Mouse (Mus musculus): Measurements from ENCODE around the gene Ebf1. TPM values are rescaled to one million over a fixed set of nuclear protein-coding genes. Genes with fewer than 3 reads are reported as not detected.

The Ebf1 gene
- total RNA-seq, 2 experiments from 2014 or later = 2.4 to 5.1 TPM

DNA sequence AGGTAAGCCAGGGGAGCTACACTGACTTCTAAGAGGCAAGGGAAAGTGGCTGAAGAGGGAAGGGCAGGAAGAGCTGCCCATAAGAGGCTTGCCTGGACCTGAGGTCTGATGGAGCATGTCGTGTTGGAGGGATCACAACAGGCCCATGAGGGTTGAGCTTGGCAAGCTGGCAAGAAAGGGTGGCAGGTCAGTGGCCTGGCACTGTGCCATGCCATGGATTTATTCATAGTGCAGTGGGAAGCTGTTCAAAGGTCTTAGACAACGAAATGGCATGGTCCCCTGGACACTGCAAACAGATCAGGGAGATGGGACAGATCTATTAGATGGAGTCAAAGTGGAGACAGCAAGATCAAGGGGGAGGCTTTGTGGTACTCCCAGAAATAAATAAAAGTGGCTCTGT lies 24.4 kb downstream of the Ebf1 start:
- no peak for DNase-seq (ENCODE audit: low spot score in 2 of 2)
- intact Hi-C loops (cut with DNase I) = no loop called here

DNA sequence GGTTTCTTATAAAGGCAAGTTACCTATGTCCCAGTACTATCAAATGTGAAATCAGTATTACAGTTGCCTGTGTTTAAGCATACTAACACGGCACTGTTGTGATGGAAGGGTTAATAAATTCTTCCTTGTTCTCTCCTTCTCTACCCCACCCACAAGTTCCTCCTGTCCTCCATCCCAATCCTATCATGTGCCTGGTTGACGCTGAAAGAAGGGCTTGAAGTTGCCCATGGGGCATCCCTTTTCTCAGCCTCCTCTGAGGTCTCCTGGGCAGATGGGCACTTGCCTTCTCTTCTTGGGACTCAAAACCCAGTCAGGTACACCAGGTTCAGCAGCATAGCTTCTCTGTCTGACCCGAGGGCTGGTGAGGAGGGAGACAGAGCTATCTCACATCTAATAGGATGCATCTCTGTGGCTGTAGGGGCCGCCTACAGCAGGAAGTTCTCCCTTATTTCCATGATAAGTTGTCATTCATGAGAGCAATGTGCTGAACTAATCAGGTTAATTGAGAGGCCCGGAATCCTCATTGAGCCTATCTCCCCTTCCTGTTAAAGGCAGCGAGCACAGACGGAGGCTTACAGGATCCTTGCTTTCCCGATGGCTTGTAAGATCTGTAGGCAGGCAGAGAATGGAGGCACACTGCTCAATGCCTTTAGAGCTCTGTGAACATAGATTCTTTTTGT lies 37.4 kb downstream of the Ebf1 start:
- no peak for DNase-seq (ENCODE audit: low spot score in 2 of 2)

DNA sequence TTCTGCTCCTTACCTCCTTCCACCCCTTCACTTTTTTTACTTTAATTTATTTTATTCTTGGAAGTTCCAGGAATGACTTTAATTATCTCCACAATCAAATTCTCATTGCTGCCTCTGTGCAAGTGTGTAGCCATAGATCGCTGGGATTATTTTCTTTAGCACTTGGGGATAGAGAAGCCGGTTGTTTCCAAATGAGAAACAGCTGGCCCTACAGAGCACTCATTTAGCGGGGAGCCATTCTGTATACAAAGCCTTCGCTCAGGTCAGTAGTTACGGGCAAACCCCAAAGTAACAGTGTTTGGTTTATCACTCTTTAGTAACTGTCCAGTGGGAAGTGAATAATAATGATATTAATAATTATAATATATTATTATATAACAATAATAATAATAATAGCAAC lies 38.4 kb downstream of the Ebf1 start:
- intact Hi-C loops (cut with DNase I) = no loop called here
- no peak for DNase-seq (ENCODE audit: low spot score in 2 of 2)

More for the DNA sequence above, 37.4 kb downstream of the Ebf1 start:
- intact Hi-C loops (cut with DNase I) = no loop called here

DNA sequence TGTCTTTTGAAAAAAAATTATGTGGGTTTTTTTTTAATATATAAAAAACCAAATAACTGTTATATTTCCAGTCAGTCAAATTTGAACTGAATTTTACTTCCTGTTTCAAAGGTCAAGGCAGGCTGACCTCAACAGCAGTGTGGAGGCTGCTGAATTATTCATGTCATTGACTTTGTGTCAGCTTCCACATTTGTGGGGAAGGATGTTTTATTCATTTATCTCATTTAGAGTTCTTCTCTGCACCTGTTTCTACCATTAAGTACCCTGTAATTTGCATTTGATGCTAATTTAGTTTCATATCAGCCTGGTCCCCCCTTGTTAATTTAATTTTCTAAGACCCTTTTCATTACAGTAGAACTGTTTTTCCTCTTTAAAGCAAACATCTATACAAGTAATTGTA lies 39.8 kb downstream of the Ebf1 start:
- intact Hi-C loops (cut with DNase I) = no loop called here
- no peak for DNase-seq (ENCODE audit: low spot score in 2 of 2)

DNA sequence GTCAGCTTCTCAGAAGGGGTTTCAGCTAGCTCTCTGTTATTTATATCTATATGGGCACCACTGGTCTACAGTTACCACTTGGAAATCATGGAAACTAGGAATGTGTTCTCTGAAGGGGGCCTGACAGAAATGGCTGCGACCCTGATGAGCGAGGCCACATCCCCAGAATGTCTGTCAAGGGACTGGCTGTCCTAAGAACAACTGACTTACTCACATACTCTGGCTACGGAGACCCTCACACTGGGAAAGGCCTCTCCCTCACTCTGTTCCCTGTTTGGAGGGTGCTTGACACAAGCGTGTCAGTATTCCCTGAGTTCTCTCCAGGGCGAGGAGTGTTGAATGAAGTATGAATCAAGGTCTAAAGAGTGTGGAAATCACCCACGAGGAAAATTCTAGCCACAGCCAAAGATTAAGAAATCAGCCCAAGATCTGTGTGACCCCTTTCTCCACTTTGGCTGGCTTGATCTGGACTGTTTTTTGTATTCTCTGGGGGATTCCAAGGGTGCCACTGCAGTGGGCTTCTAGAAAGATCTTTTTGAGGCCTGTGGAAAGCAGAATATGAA lies 40.8 kb downstream of the Ebf1 start:
- DNase-seq (ENCODE audit: low spot score in 2 of 2) = no peak
- intact Hi-C loops (cut with DNase I) = no loop called here

DNA sequence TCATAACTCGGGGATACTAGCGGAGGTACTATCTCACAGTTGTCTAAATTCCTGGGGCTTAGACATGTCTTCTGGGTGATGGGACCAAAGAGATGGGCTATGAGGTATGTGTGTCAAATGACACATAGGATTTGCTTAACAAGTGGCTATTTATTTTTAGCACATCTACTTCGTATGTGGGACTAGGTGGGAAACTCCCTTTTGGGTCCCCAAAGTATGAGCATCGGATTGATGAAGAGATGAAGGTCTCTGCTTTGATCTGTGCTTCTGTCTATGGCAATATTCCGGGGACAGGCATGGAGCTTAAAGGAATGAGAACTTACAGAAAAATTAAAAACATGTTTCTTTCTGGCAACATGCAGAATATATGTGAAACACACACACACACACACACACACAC lies 44.8 kb downstream of the Ebf1 start:
- intact Hi-C loops (cut with DNase I) = no loop called here
- no peak for DNase-seq (ENCODE audit: low spot score in 2 of 2)

DNA sequence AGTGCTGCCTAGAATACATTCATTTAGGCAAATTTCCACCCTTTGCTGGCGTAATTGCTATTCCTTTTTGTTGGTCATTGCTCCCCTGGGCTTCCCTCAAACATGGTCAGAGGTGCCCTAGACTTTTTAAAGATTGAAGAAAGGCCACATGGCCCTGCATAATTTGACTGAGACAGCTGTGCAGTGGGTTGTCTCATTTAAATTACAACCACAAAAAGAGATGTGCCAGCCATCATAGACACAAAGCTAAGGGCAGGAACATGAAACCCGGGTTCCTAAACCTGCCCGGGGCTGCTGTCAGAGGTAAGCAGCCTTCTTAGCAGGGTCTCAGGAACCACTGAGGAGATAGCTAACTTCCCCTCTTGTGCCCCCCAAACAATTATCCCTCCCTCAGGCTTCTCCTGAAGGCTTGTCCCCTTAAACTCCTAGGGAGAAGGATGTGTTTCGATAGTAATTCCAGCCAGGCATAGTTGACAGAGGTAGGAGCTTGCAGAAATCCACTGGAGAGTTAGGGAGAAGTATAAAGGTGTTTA lies 46.6 kb downstream of the Ebf1 start:
- intact Hi-C loops (cut with DNase I) = no loop called here
- DNase-seq (ENCODE audit: low spot score in 2 of 2) = no peak

DNA sequence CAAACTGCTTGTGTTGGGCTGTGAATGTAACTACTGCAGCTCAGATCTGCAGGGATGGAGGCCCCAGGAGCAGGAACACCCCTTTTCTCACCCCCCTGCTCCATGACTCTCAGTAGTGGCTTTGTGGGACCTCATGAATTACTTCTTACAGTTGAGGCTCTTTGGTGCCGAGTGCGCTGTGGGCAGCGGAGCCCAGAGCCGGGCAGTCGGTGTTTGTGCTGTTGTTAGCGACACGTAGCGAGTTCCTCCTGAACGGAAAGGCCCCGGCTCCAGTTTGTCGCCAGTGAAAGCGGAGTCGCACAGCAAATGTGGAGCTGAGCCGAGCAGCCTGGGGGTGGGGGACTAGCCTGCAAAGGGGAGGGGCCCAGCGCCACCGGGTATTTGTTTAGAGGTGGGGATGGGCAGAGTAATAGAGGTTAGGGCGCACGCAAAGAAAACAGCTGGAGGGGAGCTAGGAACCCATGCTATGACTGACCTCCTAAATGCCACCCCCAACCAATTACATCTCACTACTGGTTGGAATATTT lies 48.1 kb downstream of the Ebf1 start:
- intact Hi-C loops (cut with DNase I) = no loop called here
- peak; percentile 10 to 12 for DNase-seq (ENCODE audit: low spot score in 2 of 2)

DNA sequence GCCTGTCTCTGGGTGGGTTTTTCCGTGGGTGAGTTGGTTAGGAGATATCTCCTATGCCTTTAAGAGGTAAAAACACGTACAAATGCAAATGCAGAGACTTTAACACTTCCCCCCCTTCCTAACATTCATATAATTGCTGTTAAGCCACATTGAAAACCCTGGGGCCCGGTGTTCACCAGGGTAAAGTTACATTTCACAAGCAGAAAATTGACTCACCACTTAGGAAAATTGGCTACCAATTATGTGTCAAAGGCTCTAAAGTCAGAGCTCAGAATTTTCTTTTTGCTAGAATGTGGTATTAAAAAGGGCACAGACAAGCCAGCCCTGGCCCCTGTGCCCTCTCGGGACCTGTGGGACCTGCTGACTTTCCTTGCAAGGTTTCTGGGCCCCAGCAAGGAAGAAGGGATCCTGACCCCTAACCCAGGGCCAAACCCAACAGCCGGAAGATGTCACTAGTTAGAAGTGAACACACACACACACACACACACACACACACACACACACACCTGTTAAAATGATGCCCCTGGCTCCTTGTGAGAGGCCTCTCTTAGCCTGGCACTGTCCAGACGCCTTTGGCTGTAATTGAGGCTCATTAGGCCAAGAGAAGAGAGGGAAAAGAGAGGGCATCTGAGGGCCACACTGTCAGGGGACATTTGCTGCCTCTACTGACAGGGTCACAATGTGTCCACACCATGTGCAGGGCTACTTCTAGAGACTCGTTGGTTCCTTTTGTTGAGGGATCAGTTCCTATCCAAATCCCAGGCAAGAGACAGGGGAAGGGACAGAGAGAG lies 48.8 kb downstream of the Ebf1 start:
- intact Hi-C loops (cut with DNase I) = no loop called here
- DNase-seq (ENCODE audit: low spot score in 2 of 2) = no peak

DNA sequence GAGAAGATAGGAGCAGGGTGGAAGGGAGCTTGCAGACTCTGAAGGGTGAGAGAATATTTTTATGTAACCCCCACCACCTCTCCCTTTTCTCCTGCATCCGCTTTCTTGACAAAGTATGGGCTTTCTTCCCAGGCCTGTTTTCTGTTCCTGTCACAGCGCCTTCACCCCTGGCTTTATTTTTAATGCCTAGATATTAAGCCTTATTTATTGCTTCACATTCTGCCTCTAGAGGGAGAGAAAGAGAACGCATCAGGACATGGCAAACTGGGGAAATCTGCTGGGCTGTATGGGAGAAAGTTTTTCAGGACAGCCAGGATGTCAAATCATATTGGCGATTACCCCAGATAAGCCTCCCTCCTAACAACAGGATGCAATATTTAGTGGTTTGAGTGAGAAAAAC lies 49.6 kb downstream of the Ebf1 start:
- intact Hi-C loops (cut with DNase I) = no loop called here
- DNase-seq (ENCODE audit: low spot score in 2 of 2) = no peak

DNA sequence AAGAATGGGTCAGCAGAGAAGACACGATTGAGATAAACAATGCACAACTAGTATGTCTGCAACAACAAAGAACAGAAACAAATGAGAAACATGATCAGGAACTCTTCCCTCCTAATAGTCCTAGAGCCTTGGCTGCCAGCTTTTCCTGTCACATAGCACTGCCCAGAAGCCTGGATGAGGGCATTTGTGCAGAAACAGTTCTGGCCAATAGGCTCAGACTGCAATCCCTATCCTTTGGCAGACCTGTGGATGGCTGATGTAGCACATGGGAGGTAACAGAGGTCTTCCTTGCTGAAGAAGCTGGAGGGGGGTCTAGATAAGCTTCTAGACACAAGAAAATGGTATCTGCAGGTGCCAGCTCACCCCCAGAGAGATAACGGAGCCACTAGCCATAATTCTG lies 64.2 kb downstream of the Ebf1 start:
- intact Hi-C loops (cut with DNase I) = no loop called here
- no peak for DNase-seq (ENCODE audit: low spot score in 2 of 2)

DNA sequence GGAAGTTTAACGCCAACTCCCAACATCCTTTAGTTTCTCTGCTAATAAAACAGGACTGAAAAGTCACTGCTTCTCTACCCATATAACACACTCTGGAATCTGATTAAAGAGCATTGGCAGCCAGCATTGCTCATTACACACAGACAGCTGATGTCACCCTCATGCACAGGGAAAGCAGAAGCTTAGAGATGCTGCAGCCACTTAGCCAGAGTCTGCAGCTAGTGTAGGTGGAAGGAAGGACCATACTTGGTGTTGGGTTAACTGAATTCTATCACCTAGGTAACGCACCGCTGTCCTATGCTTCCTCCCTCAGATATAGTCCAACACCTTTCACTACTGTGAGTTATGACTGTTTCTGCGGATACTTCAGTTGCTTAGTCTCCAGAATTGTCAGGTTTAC lies 64.9 kb downstream of the Ebf1 start:
- DNase-seq (ENCODE audit: low spot score in 2 of 2) = no peak
- intact Hi-C loops (cut with DNase I) = no loop called here

DNA sequence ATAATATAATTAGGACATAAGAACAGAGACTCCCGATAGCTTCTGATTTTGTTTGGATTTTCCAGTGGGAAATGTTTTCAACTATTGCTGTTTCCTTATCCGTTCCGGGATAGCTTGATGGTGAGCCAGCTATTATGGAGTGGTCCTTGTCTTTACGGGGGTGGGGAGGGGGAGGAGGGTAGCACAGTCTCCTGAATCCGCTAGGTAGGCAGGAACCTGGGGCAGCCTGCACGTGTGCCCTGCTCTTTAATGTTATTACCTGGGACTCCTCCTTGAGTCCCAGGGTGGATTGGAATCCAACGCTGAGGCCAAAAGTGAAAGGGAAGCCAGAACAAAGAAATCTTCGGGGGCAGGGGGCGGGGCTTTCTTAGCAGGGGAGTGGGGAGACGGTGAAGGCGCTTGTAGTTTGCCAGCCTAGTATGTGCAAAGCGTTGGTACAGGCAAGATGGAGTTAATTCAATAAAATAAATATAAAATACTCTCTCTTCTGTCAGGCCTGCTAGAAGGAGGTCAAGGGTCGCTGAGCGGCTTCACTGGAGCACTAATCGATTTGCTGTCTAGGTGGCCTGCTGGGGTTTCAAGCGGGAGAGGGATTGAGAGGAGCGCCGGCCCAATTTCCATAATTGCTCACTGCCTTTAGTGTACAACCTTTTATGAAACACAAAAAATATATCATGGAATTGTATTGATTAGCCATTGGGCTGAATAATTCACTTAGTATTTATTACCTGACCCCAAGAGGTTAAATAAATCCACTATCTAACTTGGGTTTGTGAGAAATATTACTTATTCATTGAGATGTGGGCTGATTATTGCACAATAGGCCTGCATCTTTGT lies 65.8 kb downstream of the Ebf1 start:
- intact Hi-C loops (cut with DNase I) = no loop called here
- no peak for DNase-seq (ENCODE audit: low spot score in 2 of 2)

DNA sequence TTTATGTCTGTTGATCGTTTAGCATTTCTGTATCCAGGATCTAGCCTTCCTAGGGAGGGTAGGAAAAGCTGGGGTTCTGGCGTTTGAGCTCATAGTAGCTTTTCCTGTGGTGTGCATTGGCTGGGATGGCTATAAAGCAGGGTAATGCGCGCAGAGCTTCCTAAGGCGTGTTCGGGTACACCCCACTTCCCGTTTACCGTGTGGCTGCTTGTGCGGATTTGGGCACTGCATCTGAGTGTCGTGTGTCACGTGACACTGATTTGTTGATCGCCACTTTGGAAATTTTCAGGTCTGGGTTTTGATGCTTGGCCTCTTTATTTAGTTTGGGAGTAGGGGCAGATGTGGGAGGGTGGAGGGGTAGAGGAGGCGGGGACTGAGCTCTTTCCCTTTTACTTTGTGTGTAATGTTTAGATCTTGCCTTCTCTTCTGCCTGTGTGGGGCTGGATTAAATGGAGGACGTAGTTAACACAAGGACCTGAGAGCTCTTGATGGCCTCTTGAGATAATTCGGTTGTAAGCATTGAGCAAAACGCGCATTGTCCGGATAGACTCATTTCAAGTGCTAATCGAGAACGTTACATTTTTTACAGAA lies 67.5 kb downstream of the Ebf1 start:
- no peak for DNase-seq (ENCODE audit: low spot score in 2 of 2)
- intact Hi-C loops (cut with DNase I) = no loop called here

DNA sequence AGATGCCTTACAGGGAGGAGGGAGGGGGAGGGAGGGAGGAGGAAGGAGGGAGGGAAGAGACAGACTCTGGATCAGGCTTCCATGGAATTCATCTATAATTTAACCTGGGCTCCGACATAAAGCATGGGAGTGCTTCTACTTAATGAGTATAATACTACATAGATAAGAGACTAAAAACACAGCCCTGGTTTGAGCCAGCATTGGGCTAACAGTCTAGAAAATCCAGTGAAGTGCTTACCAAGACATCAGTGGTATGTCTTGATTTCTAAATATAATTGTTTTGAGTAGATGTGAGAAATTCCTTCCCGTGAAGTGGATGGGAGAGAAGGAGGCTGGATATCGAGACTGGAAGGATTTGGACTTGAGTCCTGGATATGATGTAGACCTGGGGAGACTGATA lies 68.0 kb downstream of the Ebf1 start:
- no peak for DNase-seq (ENCODE audit: low spot score in 2 of 2)
- intact Hi-C loops (cut with DNase I) = no loop called here

DNA sequence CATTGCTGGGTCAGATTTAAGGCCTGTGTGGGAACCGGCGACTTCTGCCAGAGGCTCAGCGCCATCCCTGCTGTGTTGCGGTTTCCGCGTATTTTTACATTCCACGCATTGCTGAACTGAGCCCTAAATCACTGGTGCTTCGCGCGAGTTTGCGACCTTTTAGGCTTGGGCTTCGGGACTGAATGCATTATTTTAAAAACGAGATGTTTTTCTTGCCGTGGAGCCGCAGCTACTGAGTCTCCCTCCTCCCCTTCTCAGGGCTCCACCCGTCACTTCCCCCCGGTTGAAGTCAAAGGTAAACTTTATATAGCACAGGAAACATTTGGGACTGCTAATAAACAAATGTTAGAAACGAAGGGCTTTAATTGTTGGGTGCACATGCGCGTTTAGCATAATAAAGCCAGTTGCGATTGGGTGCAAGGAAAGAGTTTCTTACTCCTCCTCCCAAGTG lies 68.8 kb downstream of the Ebf1 start:
- intact Hi-C loops (cut with DNase I) = no loop called here

DNA sequence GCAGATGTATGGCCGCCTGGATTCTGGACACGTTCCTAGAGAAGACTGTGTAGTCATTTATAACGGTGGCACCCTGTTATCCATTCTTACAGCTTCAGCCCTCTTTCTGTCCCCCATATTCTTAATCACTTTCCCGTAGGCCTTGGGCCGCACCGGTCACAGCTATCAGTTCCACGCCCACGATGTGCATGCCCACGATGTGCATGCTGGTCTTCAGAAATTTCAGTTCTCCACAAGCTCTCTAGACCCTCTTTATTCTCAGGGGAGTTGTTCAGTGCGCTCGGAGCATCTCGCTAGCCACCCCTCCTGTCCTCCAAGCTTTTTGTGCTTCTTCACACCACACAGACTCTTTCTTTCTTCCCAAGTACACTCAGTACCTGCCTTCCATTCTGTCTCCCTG lies 69.3 kb downstream of the Ebf1 start:
- no peak for DNase-seq (ENCODE audit: low spot score in 2 of 2)
- intact Hi-C loops (cut with DNase I) = no loop called here

More for the DNA sequence above, 68.8 kb downstream of the Ebf1 start:
- no peak for DNase-seq (ENCODE audit: low spot score in 2 of 2)

DNA sequence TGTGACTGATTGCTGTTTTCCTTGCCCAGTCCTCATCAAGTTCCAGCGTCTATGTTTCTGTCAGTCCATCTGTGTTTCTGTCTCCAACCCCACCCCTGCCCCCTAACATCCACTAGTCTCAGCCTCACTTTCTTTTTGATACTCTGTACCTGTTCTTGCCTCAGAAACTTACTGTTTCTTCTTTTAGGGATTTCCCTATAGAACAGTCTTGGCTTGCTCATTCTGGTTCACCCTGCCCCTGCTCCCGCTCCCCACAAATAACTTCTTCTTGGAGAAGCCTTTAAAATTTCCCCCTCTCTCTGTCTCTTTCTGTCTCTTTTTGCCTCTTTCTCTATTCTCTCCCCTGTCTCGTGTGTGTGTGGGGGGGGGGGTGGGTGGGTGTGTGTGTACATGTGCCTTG lies 71.4 kb downstream of the Ebf1 start:
- intact Hi-C loops (cut with DNase I) = no loop called here

DNA sequence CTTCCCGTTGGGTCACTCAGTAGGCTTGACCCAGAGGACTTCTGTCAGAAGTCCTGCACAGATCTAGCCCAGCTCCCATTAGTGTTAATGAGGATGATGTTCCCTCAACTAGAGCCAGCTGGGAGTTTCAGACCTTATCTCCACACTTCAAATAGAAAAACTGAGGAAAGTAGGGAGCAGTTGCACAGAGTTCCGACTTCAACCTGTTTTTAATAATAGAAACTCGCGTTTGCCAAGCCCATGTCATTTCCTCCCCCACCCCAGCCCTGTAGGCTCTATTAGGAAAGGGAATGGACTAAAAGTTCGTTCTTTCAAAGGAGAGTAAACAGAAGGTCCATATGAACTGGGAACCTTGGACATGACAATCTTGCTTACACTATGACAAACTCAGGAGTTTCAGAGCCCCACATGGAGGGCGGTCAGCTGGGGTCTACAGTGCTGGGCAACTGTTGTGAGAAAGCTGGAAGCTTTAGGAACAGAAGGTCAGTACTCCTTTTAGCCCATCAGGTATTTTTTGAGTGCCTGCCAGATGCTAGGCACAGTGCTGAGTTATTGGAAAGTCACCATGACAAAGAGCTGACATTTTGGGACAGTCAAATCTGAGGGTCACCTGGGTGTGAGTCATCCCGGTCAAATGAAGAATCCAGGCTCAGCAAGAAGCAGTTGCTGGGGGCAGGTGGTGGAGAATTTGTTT lies 72.6 kb downstream of the Ebf1 start:
- no peak for DNase-seq (ENCODE audit: low spot score in 2 of 2)
- intact Hi-C loops (cut with DNase I) = no loop called here

More for the DNA sequence above, 71.4 kb downstream of the Ebf1 start:
- DNase-seq (ENCODE audit: low spot score in 2 of 2) = no peak

Measured in left cerebral cortex, postnatal 25 days (tissue).